Comparison of ENCODE assay signal across 12 mouse cellular contexts in genomic region chr7:143288135-143288534, GRCm38 (mm10).
"Had no signal": no experiment of that assay in that cellular context is flagged by ENCODE, and none has a peak within 500 bp of the region (broad histone marks: within the 10 kb centered on the region; RNA-seq: fewer than 3 reads in every experiment).

No protein-coding gene starts in this region.

- H3K4me2 ChIP-seq: midbrain, embryonic 13.5 days; neural tube, embryonic 12.5 days had no signal

- H3K9me3 ChIP-seq: midbrain, embryonic 13.5 days; neural tube, embryonic 12.5 days had no signal

- H3K27me3 ChIP-seq: midbrain, embryonic 13.5 days; neural tube, embryonic 12.5 days had no signal

- H3K9ac ChIP-seq: midbrain, embryonic 13.5 days; neural tube, embryonic 12.5 days had no signal

- DNase-seq: kidney, adult 9 months; kidney, postnatal 10 days; kidney, postnatal 4 days; lung, adult 2 months; lung, postnatal 36 days; spleen, adult 18-20 months; thymus, adult 2 months; thymus, postnatal 36 days had no signal

- H3K27ac ChIP-seq: hindbrain, postnatal 0 days; midbrain, embryonic 13.5 days; neural tube, embryonic 12.5 days had no signal

- H3K36me3 ChIP-seq: midbrain, embryonic 13.5 days; neural tube, embryonic 12.5 days had no signal

- H3K4me3 ChIP-seq: midbrain, embryonic 13.5 days; neural tube, embryonic 12.5 days had no signal

- ATAC-seq: hindbrain, postnatal 0 days; lung, postnatal 0 days; midbrain, embryonic 13.5 days had no signal
